Mouse (Mus musculus): ENCODE measurements around the gene Ciapin1. TPM values are rescaled to one million over a fixed set of nuclear protein-coding genes. Genes with fewer than 3 reads are reported as not detected.

Gene Ciapin1
- polyA plus RNA-seq, 1 experiment: 58.3 TPM

DNA sequence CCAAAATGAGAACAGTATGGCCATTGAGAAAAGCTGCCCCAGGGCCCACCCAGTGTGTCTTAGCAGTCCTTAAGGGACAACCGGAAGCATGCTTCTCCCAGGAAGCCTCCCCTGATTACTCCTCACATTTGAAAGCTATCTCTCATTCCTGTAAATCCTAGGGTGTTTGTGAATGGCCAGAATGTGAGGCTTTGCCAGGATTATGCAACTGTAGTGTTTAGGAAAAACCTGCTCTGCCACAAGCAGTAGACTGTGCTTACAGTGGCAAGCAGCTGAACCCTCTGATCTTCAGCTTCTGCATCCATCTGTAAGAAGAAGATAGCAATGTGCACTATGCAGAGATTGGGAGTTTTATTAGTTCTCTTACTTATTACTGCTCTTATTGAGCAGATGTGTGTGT, 63.6 kb downstream of the Ciapin1 start:
- TF ChIP-seq CTCF (IDR thresholded peaks at IDR 0.05; ENCODE audit: control insufficient read depth, insufficient read depth, insufficient replicate concordance, low read depth, low read length): no peak
- TF ChIP-seq POLR2A (IDR thresholded peaks at IDR 0.05; ENCODE audit: control insufficient read depth, low read depth, low read length): no peak
- Histone ChIP-seq H3K27me3 (ENCODE audit: control insufficient read depth, insufficient read depth, low read length) (no peaks in the 10 kb centered on the region), H3K4me1 (ENCODE audit: control insufficient read depth, insufficient read depth, low read length) (peaks cover 12% of the 10 kb centered on the region), H3K27ac (ENCODE audit: control insufficient read depth, insufficient read depth, low read depth, low read length) (no peak overlapping the region), H3K4me3 (ENCODE audit: control insufficient read depth, low read depth, low read length) (no peak overlapping the region), H3K36me3 (ENCODE audit: control insufficient read depth, insufficient read depth, low read length) (no peaks in the 10 kb centered on the region)

GRCm38 (mm10) chr8:94773700-94774171, 64.4 kb downstream of the Ciapin1 start:
- Histone ChIP-seq H3K36me3 (ENCODE audit: control insufficient read depth, insufficient read depth, low read length) (no peaks in the 10 kb centered on the region), H3K4me3 (ENCODE audit: control insufficient read depth, low read depth, low read length) (no peak overlapping the region), H3K27ac (ENCODE audit: control insufficient read depth, insufficient read depth, low read depth, low read length) (no peak overlapping the region), H3K4me1 (ENCODE audit: control insufficient read depth, insufficient read depth, low read length) (peaks cover 12% of the 10 kb centered on the region), H3K27me3 (ENCODE audit: control insufficient read depth, insufficient read depth, low read length) (no peaks in the 10 kb centered on the region)
- no peak for TF ChIP-seq CTCF (IDR thresholded peaks at IDR 0.05; ENCODE audit: control insufficient read depth, insufficient read depth, insufficient replicate concordance, low read depth, low read length)
- TF ChIP-seq POLR2A (IDR thresholded peaks at IDR 0.05; ENCODE audit: control insufficient read depth, low read depth, low read length): no peak

DNA sequence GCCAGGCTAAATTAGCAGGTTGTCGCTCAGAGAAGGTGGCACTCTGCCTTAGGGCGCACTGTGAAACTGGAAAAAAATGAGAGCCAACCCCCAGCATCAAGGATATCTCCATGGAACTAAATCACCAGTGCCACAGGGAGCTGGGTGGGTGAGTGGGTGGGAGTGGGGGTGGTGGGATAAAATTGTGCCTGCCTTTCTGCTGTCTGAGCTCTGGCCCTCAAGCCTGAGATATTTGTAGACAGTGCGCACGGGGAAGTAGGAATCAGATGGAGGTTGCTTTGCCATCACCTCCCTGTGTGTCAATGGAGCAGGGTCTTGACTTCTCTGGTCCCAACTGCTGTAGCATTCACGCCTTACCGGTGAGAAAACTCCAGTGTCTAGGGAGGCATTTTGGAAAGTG, 65.1 kb downstream of the Ciapin1 start:
- H3K27me3 ChIP-seq (ENCODE audit: control insufficient read depth, insufficient read depth, low read length): no peaks in the 10 kb centered on the region

GRCm38 (mm10) chr8:94771941-94772670, 66.1 kb downstream of the Ciapin1 start, which contains the start of gene Cx3cl1:
TSS of gene Cx3cl1 (plus strand) at chr8:94772009.
- Histone ChIP-seq H3K4me3 (ENCODE audit: control insufficient read depth, low read depth, low read length) (peak within 1 kb of the TSS; percentile 79), H3K36me3 (ENCODE audit: control insufficient read depth, insufficient read depth, low read length) (no peaks in the 10 kb centered on the region), H3K27me3 (ENCODE audit: control insufficient read depth, insufficient read depth, low read length) (no peaks in the 10 kb centered on the region), H3K4me1 (ENCODE audit: control insufficient read depth, insufficient read depth, low read length) (peaks cover 12% of the 10 kb centered on the region), H3K27ac (ENCODE audit: control insufficient read depth, insufficient read depth, low read depth, low read length) (no peak within 1 kb of the TSS)
- TF ChIP-seq POLR2A (IDR thresholded peaks at IDR 0.05; ENCODE audit: control insufficient read depth, low read depth, low read length): peak; percentile 74
- TF ChIP-seq CTCF (IDR thresholded peaks at IDR 0.05; ENCODE audit: control insufficient read depth, insufficient read depth, insufficient replicate concordance, low read depth, low read length): no peak

More for the DNA sequence above, 65.1 kb downstream of the Ciapin1 start:
- Histone ChIP-seq H3K27ac (ENCODE audit: control insufficient read depth, insufficient read depth, low read depth, low read length) (no peak overlapping the region), H3K4me1 (ENCODE audit: control insufficient read depth, insufficient read depth, low read length) (peaks cover 12% of the 10 kb centered on the region), H3K4me3 (ENCODE audit: control insufficient read depth, low read depth, low read length) (no peak overlapping the region), H3K36me3 (ENCODE audit: control insufficient read depth, insufficient read depth, low read length) (no peaks in the 10 kb centered on the region)
- TF ChIP-seq POLR2A (IDR thresholded peaks at IDR 0.05; ENCODE audit: control insufficient read depth, low read depth, low read length) (no peak), CTCF (IDR thresholded peaks at IDR 0.05; ENCODE audit: control insufficient read depth, insufficient read depth, insufficient replicate concordance, low read depth, low read length) (no peak)

- TF ChIP-seq POLR2A (IDR thresholded peaks at IDR 0.05; ENCODE audit: control insufficient read depth, low read depth, low read length) (no peak), CTCF (IDR thresholded peaks at IDR 0.05; ENCODE audit: control insufficient read depth, insufficient read depth, insufficient replicate concordance, low read depth, low read length) (no peak)
- Histone ChIP-seq H3K4me3 (ENCODE audit: control insufficient read depth, low read depth, low read length) (no peak overlapping the region), H3K27ac (ENCODE audit: control insufficient read depth, insufficient read depth, low read depth, low read length) (no peak overlapping the region), H3K27me3 (ENCODE audit: control insufficient read depth, insufficient read depth, low read length) (no peaks in the 10 kb centered on the region), H3K36me3 (ENCODE audit: control insufficient read depth, insufficient read depth, low read length) (no peaks in the 10 kb centered on the region), H3K4me1 (ENCODE audit: control insufficient read depth, insufficient read depth, low read length) (peaks cover 14% of the 10 kb centered on the region)
These were observed 67.2 kb downstream of the Ciapin1 start for GRCm38 (mm10) chr8:94770945-94771344.

Other genes with a start within 250 kb of the Ciapin1 start
- gene Rspry1, start 236.4 kb downstream of the Ciapin1 start, polyA plus RNA-seq (2012; rRNA removed): 20.3 and 24.1 TPM in 2 replicates
- gene Fam192a, start 236.4 kb downstream of the Ciapin1 start, polyA plus RNA-seq (2012; rRNA removed): 25.1 TPM in 2 replicates
- gene Arl2bp, start 171.8 kb downstream of the Ciapin1 start, polyA plus RNA-seq (2012; rRNA removed): 407 and 443 TPM in 2 replicates
- gene Pllp, start 142.1 kb downstream of the Ciapin1 start, polyA plus RNA-seq (2012; rRNA removed): 0.65 and 2.8 TPM in 2 replicates
- gene Ccl22, start 92.8 kb downstream of the Ciapin1 start, polyA plus RNA-seq (2012; rRNA removed): 9.5 and 10.1 TPM in 2 replicates
- 5.4 and 6.4 TPM in 2 replicates for gene Cx3cl1, start 66.3 kb downstream of the Ciapin1 start, polyA plus RNA-seq (2012; rRNA removed)
- gene Ccl17, start 27.9 kb downstream of the Ciapin1 start, polyA plus RNA-seq (2012; rRNA removed): 2.0 and 2.7 TPM in 2 replicates
- gene Coq9, start within 50 bp of the Ciapin1 start, polyA plus RNA-seq (2012; rRNA removed): 52.1 and 74.1 TPM in 2 replicates
- gene Polr2c, start 19.1 kb upstream of the Ciapin1 start, polyA plus RNA-seq (2012; rRNA removed): 54.8 and 58.9 TPM in 2 replicates
- 1.5 and 1.6 TPM in 2 replicates for gene Dok4, start 38.0 kb upstream of the Ciapin1 start, polyA plus RNA-seq (2012; rRNA removed)
- 0.59 and 2.1 TPM in 2 replicates for gene Ccdc102a, start 79.7 kb upstream of the Ciapin1 start, polyA plus RNA-seq (2012; rRNA removed)
- gene Adgrg5, start 85.3 kb upstream of the Ciapin1 start, polyA plus RNA-seq (2012; rRNA removed): 0.15 and 0.26 TPM in 2 replicates
- gene Adgrg1, start 136.4 kb upstream of the Ciapin1 start, polyA plus RNA-seq (2012; rRNA removed): 44.0 and 62.3 TPM in 2 replicates
- 0.31 and 0.49 TPM in 2 replicates for gene Adgrg3, start 179.3 kb upstream of the Ciapin1 start, polyA plus RNA-seq (2012; rRNA removed)
- gene Drc7, start 216.7 kb upstream of the Ciapin1 start, polyA plus RNA-seq (2012; rRNA removed): 82.6 and 87.3 TPM in 2 replicates
- gene Katnb1, start 242.8 kb upstream of the Ciapin1 start, polyA plus RNA-seq (2012; rRNA removed): 180 and 199 TPM in 2 replicates

Data from testis, adult 2 months (tissue).